Mouse (Mus musculus) forebrain, postnatal 0 days (tissue): Measurements from ENCODE around the gene Gpcpd1. TPM values are rescaled to one million over a fixed set of nuclear protein-coding genes. Genes with fewer than 3 reads are reported as not detected.
A peak's percentile ranks its signal among the peaks of the same experiment; 100 is the strongest.

ENCODE experiments used
- ATAC-seq: fragments of 200-750 bp; cut with Nextera tagmentation; 2 replicates; pipeline ENCODE4 v1.8.0; 2017; ENCODE audit warnings: mild to moderate bottlenecking, moderate library complexity
- DNase-seq: peaks from one replicate; pipeline ENCODE4 v3.0.0-alpha.2; 2015
- H3K27ac ChIP-seq: fragments of 300-500 bp; sonication (generic); 2 replicates; pipeline ENCODE4 v1.5.1; 2014; ENCODE audit warnings: low read depth, mild to moderate bottlenecking, antibody characterized with exemption, low read length, moderate library complexity, mixed read lengths
- H3K27me3 ChIP-seq: fragments of 300-500 bp; sonication (generic); 2 replicates; pipeline ENCODE4 v1.6.1; 2014; ENCODE audit warnings: mild to moderate bottlenecking, low read length, mixed read lengths; ENCODE audit not compliant: insufficient read depth
- H3K36me3 ChIP-seq: fragments of 300-500 bp; sonication (generic); 2 replicates; pipeline ENCODE4 v1.6.1; 2014; ENCODE audit warnings: mild to moderate bottlenecking, moderate library complexity; ENCODE audit not compliant: insufficient read depth
- H3K4me1 ChIP-seq: fragments of 300-500 bp; sonication (generic); 2 replicates; pipeline ENCODE4 v1.6.1; 2014; ENCODE audit warnings: antibody characterized with exemption; ENCODE audit not compliant: insufficient read depth
- H3K4me2 ChIP-seq: fragments of 300-500 bp; sonication (generic); 2 replicates; pipeline ENCODE4 v1.6.1; 2014; ENCODE audit warnings: low read depth, mild to moderate bottlenecking, moderate library complexity
- H3K4me3 ChIP-seq: fragments of 300-500 bp; sonication (generic); 2 replicates; pipeline ENCODE4 v1.5.1; 2014; ENCODE audit warnings: low read depth, low read length, mixed read lengths
- H3K9ac ChIP-seq: fragments of 300-500 bp; sonication (generic); 2 replicates; pipeline ENCODE4 v1.6.1; 2014; ENCODE audit warnings: mild to moderate bottlenecking
- H3K9me3 ChIP-seq: fragments of 300-500 bp; sonication (generic); 2 replicates; pipeline ENCODE4 v1.6.1; 2016; ENCODE audit warnings: low read length
- CTCF ChIP-seq: sonication (generic); IDR thresholded peaks from 2 replicates; pipeline ENCODE4 v1.5.1; 2016; ENCODE audit warnings: antibody characterized with exemption, control low read depth, low read depth
- WGBS: fragments of 180-500 bp; shearing (Covaris S2); extraction: QIAGEN DNeasy Blood & Tissue Kit; methylation state at CpG from one replicate; pipeline ENCODE4 v1.1.7; 2014; 5-methylcytosine and 5-hydroxymethylcytosine counted together
- polyA plus RNA-seq: library from polyadenylated mRNA; unstranded; fragments of >200 nt; fragmentation: Nextera tagmentation; extraction: Ambion mirVana; gene quantifications from 2 replicates; pipeline ENCODE4 v1.2.1, GENCODE M21; 2015
- total RNA-seq: library from RNA; depleted of rRNA; stranded (reverse); fragments of >200 nt; gene quantifications from 2 replicates; pipeline ENCODE4 v1.2.3, GENCODE M21; 2014

Gene Gpcpd1
- total and polyA plus RNA-seq, 2 experiments from 2014 or later = 80.1 to 97.7 TPM

- Histone ChIP-seq H3K9ac (no peak overlapping the region), H3K27ac (no peak overlapping the region), H3K4me1 (no peaks in the 10 kb centered on the region), H3K36me3 (no peaks in the 10 kb centered on the region), H3K4me3 (no peak overlapping the region), H3K9me3 (no peaks in the 10 kb centered on the region), H3K27me3 (no peaks in the 10 kb centered on the region), H3K4me2 (no peak overlapping the region)
- WGBS = 64% methylated on average over 6 of the region's 6 CpGs
- no peak for TF ChIP-seq CTCF
- no peak for DNase-seq
- no peak for ATAC-seq
Measured at GRCm38 (mm10) chr2:132517194-132517836, 70.2 kb downstream of the Gpcpd1 start.

- DNase-seq (peak; percentile 89), ATAC-seq (peak; percentile 83)
- Histone ChIP-seq H3K27me3 (no peaks in the 10 kb centered on the region), H3K9ac (no peak overlapping the region), H3K4me1 (no peaks in the 10 kb centered on the region), H3K36me3 (no peaks in the 10 kb centered on the region), H3K4me2 (no peak overlapping the region), H3K9me3 (no peaks in the 10 kb centered on the region), H3K4me3 (no peak overlapping the region), H3K27ac (no peak overlapping the region)
- 30% methylated on average over 16 of the region's 16 CpGs for WGBS
- peak; percentile 87 for TF ChIP-seq CTCF
Measured at GRCm38 (mm10) chr2:132516130-132517030, 71.1 kb downstream of the Gpcpd1 start.

GRCm38 (mm10) chr2:132515607-132516006 is 71.9 kb downstream of the Gpcpd1 start:
- H3K9me3 ChIP-seq = no peaks in the 10 kb centered on the region
- no peak overlapping the region for H3K4me3 ChIP-seq
- H3K36me3 ChIP-seq = no peaks in the 10 kb centered on the region
- ATAC-seq = no peak
- DNase-seq = no peak
- no peak overlapping the region for H3K4me2 ChIP-seq
- no peaks in the 10 kb centered on the region for H3K4me1 ChIP-seq
- 94% methylated on average over 13 of the region's 13 CpGs for WGBS
- H3K9ac ChIP-seq = no peak overlapping the region
- no peaks in the 10 kb centered on the region for H3K27me3 ChIP-seq
- H3K27ac ChIP-seq = no peak overlapping the region
- TF ChIP-seq CTCF = no peak

- 88% methylated on average over 14 of the region's 14 CpGs for WGBS
- DNase-seq (no peak), ATAC-seq (no peak)
- Histone ChIP-seq H3K27me3 (no peaks in the 10 kb centered on the region), H3K4me1 (no peaks in the 10 kb centered on the region), H3K27ac (no peak overlapping the region), H3K9ac (no peak overlapping the region), H3K4me2 (no peak overlapping the region), H3K36me3 (no peaks in the 10 kb centered on the region), H3K4me3 (no peak overlapping the region), H3K9me3 (no peaks in the 10 kb centered on the region)
- no peak for TF ChIP-seq CTCF
Measured at GRCm38 (mm10) chr2:132515076-132515475, 72.5 kb downstream of the Gpcpd1 start.

- H3K36me3 ChIP-seq = no peaks in the 10 kb centered on the region
- no peak overlapping the region for H3K4me2 ChIP-seq
- TF ChIP-seq CTCF = no peak
- no peaks in the 10 kb centered on the region for H3K9me3 ChIP-seq
- no peak overlapping the region for H3K27ac ChIP-seq
- no peak overlapping the region for H3K9ac ChIP-seq
- ATAC-seq (no peak), DNase-seq (peak; percentile 50)
- no peaks in the 10 kb centered on the region for H3K4me1 ChIP-seq
- no peak overlapping the region for H3K4me3 ChIP-seq
- no peaks in the 10 kb centered on the region for H3K27me3 ChIP-seq
- WGBS = 47% methylated on average over 6 of the region's 6 CpGs
Measured at GRCm38 (mm10) chr2:132514353-132514752, 73.2 kb downstream of the Gpcpd1 start.

GRCm38 (mm10) chr2:132513371-132514181 is 74.0 kb downstream of the Gpcpd1 start:
- Histone ChIP-seq H3K4me1 (no peaks in the 10 kb centered on the region), H3K27ac (no peak overlapping the region), H3K9ac (no peak overlapping the region), H3K4me2 (no peak overlapping the region), H3K36me3 (no peaks in the 10 kb centered on the region), H3K9me3 (no peaks in the 10 kb centered on the region), H3K27me3 (no peaks in the 10 kb centered on the region), H3K4me3 (no peak overlapping the region)
- WGBS = 64% methylated on average over 12 of the region's 12 CpGs
- no peak for TF ChIP-seq CTCF
- ATAC-seq = no peak
- no peak for DNase-seq
